Mouse (Mus musculus) neural tube, embryonic 11.5 days (tissue): ENCODE measurements around the gene Slc2a8. TPM values are rescaled to one million over a fixed set of nuclear protein-coding genes. Genes with fewer than 3 reads are reported as not detected.
"Not testable (repeated sequence)": the region's sequence is repeated elsewhere in the genome, so short reads cannot be mapped to it uniquely, and the experiment has no call there.

Experiments
- ATAC-seq: fragments of 200-750 bp; cut with Nextera tagmentation; 2 replicates; pipeline ENCODE4 v1.8.0; 2017; ENCODE audit warnings: moderate number of reproducible peaks, mild to moderate bottlenecking, moderate TSS enrichment, moderate library complexity; ENCODE audit not compliant: insufficient read depth, low FRiP score, low TSS enrichment
- DNase-seq: peaks from one replicate; pipeline ENCODE4 v3.0.0-alpha.2; 2015; ENCODE audit warnings: low spot score
- H3K27ac ChIP-seq: fragments of 300-500 bp; sonication (generic); 2 replicates; pipeline ENCODE4 v1.5.1; 2014; ENCODE audit warnings: low read depth, mild to moderate bottlenecking, low read length
- H3K27me3 ChIP-seq: fragments of 300-500 bp; sonication (generic); 2 replicates; pipeline ENCODE4 v1.6.1; 2014; ENCODE audit warnings: mild to moderate bottlenecking, low read length, mixed read lengths; ENCODE audit not compliant: control insufficient read depth, insufficient read depth
- H3K36me3 ChIP-seq: fragments of 300-500 bp; sonication (generic); 2 replicates; pipeline ENCODE4 v1.6.1; 2014; ENCODE audit warnings: mild to moderate bottlenecking, low read length, moderate library complexity, mixed read lengths; ENCODE audit not compliant: control insufficient read depth, insufficient read depth
- H3K4me1 ChIP-seq: fragments of 300-500 bp; sonication (generic); 2 replicates; pipeline ENCODE4 v1.6.1; 2014; ENCODE audit warnings: low read length, mixed read lengths; ENCODE audit not compliant: control insufficient read depth, insufficient read depth
- H3K4me2 ChIP-seq: fragments of 300-500 bp; sonication (generic); 2 replicates; pipeline ENCODE4 v1.6.1; 2014; ENCODE audit warnings: low read depth, mild to moderate bottlenecking, moderate library complexity
- H3K4me3 ChIP-seq: fragments of 300-500 bp; sonication (generic); 2 replicates; pipeline ENCODE4 v1.5.1; 2014; ENCODE audit warnings: low read depth, low read length
- H3K9ac ChIP-seq: fragments of 300-500 bp; sonication (generic); 2 replicates; pipeline ENCODE4 v1.6.1; 2014; ENCODE audit warnings: mild to moderate bottlenecking, low read length
- H3K9me3 ChIP-seq: fragments of 300-500 bp; sonication (generic); 2 replicates; pipeline ENCODE4 v1.6.1; 2016; ENCODE audit warnings: low read length; ENCODE audit not compliant: control insufficient read depth
- WGBS: fragments of 180-500 bp; shearing (Covaris S2); extraction: QIAGEN DNeasy Blood & Tissue Kit; methylation state at CpG from one replicate; pipeline ENCODE4 v1.1.7; 2014; 5-methylcytosine and 5-hydroxymethylcytosine counted together
- polyA plus RNA-seq: library from polyadenylated mRNA; unstranded; fragments of >200 nt; fragmentation: Nextera tagmentation; extraction: Ambion mirVana; gene quantifications from 2 replicates; pipeline ENCODE4 v1.2.1, GENCODE M21; 2014

The Slc2a8 gene
- 12.4 and 13.3 TPM in 2 replicates for polyA plus RNA-seq

DNA sequence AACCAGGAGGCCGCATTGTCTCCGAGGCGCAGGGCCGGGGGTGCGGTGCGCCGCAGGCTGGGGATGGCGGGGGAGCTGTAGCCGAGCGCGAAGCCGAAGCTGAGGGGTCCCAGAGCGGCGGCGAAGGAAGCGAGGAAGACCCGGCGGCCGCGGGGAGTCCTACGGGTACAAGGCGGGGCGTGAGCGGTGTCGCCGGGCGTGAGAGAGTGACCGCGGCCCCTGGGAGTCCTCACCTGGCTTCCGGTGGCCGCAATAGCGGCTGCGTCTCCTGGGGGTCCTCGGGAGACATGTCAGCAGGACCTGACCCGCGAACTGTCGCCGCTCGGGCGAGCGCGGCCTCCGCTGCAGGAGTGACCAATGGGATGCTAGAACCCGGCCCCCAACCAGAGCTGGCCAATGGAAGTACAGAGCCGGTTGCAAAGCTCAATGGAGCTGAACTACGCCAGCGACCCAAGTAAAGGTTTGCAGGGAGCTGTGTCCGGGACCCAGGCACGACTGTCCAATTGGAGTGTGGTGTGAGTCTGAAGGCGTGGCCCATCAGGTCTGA lies at the start of gene Slc2a8:
TSS of gene Slc2a8 (minus strand) at position 359 of the 547 bp plus-strand sequence.
- Histone ChIP-seq H3K4me2 (peak within 1 kb of the TSS; percentile 97), H3K9ac (peak within 1 kb of the TSS; percentile 64), H3K27me3 (no peaks in the 10 kb centered on the region), H3K4me3 (peak within 1 kb of the TSS; percentile 62), H3K4me1 (peaks cover 9% of the 10 kb centered on the region; the same call in 1 of the 2 replicates), H3K9me3 (no peaks in the 10 kb centered on the region), H3K36me3 (no peaks in the 10 kb centered on the region), H3K27ac (peak within 1 kb of the TSS; percentile 40; the same call in 1 of the 2 replicates)
- DNase-seq (peak; percentile 93), ATAC-seq (peak; percentile 97)
- WGBS, result under 1% methylated on average over 48 of the region's 50 CpGs

- no peak overlapping the region for H3K27ac ChIP-seq
- WGBS, result 89% methylated on average over 4 of the region's 4 CpGs
- no peaks in the 10 kb centered on the region for H3K4me1 ChIP-seq
- no peaks in the 10 kb centered on the region for H3K27me3 ChIP-seq
- H3K4me3 ChIP-seq, result no peak overlapping the region
- no peaks in the 10 kb centered on the region for H3K36me3 ChIP-seq
- DNase-seq (no peak), ATAC-seq (no peak)
- no peak overlapping the region for H3K4me2 ChIP-seq
- H3K9me3 ChIP-seq, result no peaks in the 10 kb centered on the region
- no peak overlapping the region for H3K9ac ChIP-seq
Observed at GRCm38 (mm10) chr2:33025040-33025439, 43.2 kb upstream of the Slc2a8 start.

DNA sequence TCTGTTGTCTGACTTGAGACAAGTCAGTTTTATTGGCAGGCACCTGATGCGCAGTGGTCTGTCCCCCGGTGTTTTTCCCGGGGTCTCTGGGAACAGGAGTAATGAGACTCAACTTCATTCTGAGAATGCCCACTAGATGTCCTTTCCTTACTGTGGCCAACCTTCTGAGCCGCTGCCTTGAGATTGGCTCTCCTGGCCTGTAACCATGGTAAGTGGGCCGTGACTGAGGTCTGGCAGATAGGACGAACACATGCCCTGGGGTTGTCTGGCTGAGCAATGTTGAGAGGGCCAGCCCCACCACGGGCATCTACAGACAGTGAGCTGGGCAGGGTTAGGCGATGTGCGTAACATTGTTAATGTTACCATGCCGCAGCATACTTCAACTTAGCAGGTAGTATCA lies 42.7 kb upstream of the Slc2a8 start:
- no peak for DNase-seq

DNA sequence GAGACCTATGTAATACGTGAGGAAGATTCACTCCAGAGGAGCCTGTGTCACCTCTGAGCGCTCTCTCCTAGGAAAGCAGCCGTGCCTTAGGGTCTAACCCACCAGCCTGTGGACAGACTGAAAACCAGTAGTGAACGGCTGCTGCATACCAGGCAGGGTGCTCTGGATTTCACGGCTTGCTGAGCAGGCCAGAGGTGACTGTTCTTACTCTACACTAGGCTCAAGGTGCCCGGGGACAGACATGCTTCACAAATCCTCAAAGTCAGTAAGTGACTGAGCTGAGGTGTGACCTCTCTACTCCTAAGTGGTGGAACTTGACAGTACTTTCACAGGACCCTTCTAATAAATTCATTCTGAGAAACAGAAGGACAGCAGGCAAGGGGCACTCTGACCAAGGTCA lies 41.0 kb upstream of the Slc2a8 start:
- ATAC-seq, result no peak
- no peak overlapping the region for H3K4me3 ChIP-seq
- WGBS, result 78% methylated on average over 6 of the region's 6 CpGs

More for the DNA sequence above, 42.7 kb upstream of the Slc2a8 start:
- Histone ChIP-seq H3K9ac (no peak overlapping the region), H3K4me2 (no peak overlapping the region), H3K36me3 (no peaks in the 10 kb centered on the region), H3K27ac (no peak overlapping the region), H3K4me3 (no peak overlapping the region), H3K4me1 (no peaks in the 10 kb centered on the region), H3K27me3 (no peaks in the 10 kb centered on the region), H3K9me3 (no peaks in the 10 kb centered on the region)
- no peak for ATAC-seq
- WGBS, result 75% methylated on average over 10 of the region's 10 CpGs

DNA sequence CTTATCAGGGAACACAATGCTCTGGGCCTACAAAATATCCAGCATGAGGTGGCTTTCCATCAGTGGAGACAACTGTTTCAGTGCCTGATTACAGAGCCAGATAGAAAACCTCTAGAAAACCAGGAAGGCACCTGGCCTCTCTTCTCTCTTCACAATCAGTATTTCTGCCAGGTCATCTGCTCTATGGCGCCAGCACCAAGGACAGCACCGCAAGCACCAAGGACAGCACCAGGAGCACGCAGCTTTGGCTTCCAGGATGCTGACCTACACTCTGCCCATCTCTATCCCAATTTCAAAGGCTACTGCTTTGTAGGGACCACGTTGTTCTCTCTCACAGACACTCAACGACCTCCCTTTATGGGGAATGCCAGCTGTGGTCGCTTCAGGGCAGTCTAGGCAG lies 36.1 kb upstream of the Slc2a8 start:
- 12% methylated on average over 6 of the region's 6 CpGs for WGBS
- DNase-seq, result peak; percentile 58

More for the DNA sequence above, 41.0 kb upstream of the Slc2a8 start:
- no peak overlapping the region for H3K9ac ChIP-seq
- no peaks in the 10 kb centered on the region for H3K9me3 ChIP-seq
- no peaks in the 10 kb centered on the region for H3K4me1 ChIP-seq
- DNase-seq, result no peak
- no peak overlapping the region for H3K4me2 ChIP-seq
- no peaks in the 10 kb centered on the region for H3K36me3 ChIP-seq
- H3K27ac ChIP-seq, result no peak overlapping the region
- H3K27me3 ChIP-seq, result no peaks in the 10 kb centered on the region

DNA sequence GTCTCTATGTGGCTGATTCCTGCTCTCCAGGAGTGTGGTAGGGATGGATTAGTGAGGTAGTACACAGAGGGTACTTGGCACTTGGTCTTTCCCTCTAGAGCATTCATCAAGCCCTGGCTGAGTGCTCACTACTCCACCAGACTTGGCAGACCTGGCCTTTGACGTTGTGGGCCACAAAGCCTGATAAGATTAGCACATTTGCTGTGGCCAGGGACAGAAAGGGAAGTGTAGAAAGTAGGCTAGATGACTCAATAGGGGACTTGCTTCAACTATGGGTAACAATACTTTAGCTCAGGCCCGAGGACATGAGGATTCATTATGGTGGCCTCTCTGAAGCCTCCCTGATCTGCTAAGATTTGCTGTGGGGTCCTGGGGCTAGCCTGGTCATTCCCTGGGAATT lies 35.3 kb upstream of the Slc2a8 start:
- DNase-seq (no peak), ATAC-seq (no peak)
- Histone ChIP-seq H3K4me3 (no peak overlapping the region), H3K36me3 (no peaks in the 10 kb centered on the region), H3K27ac (no peak overlapping the region), H3K9me3 (no peaks in the 10 kb centered on the region), H3K27me3 (no peaks in the 10 kb centered on the region), H3K4me1 (no peaks in the 10 kb centered on the region), H3K4me2 (no peak overlapping the region), H3K9ac (no peak overlapping the region)
- WGBS, result 82% methylated on average over 2 of the region's 2 CpGs

More for the DNA sequence above, 36.1 kb upstream of the Slc2a8 start:
- Histone ChIP-seq H3K27me3 (no peaks in the 10 kb centered on the region), H3K36me3 (no peaks in the 10 kb centered on the region), H3K4me2 (no peak overlapping the region), H3K27ac (no peak overlapping the region), H3K4me1 (no peaks in the 10 kb centered on the region), H3K9ac (no peak overlapping the region), H3K9me3 (no peaks in the 10 kb centered on the region), H3K4me3 (no peak overlapping the region)
- no peak for ATAC-seq

- no peak overlapping the region for H3K9ac ChIP-seq
- H3K27ac ChIP-seq, result no peak overlapping the region
- H3K4me2 ChIP-seq, result no peak overlapping the region
- H3K27me3 ChIP-seq, result no peaks in the 10 kb centered on the region
- DNase-seq, result no peak
- no peaks in the 10 kb centered on the region for H3K9me3 ChIP-seq
- 74% methylated on average over 5 of the region's 5 CpGs for WGBS
- no peak for ATAC-seq
- no peak overlapping the region for H3K4me3 ChIP-seq
- no peaks in the 10 kb centered on the region for H3K36me3 ChIP-seq
- H3K4me1 ChIP-seq, result no peaks in the 10 kb centered on the region
Observed at GRCm38 (mm10) chr2:33014877-33015276, 33.0 kb upstream of the Slc2a8 start.

DNA sequence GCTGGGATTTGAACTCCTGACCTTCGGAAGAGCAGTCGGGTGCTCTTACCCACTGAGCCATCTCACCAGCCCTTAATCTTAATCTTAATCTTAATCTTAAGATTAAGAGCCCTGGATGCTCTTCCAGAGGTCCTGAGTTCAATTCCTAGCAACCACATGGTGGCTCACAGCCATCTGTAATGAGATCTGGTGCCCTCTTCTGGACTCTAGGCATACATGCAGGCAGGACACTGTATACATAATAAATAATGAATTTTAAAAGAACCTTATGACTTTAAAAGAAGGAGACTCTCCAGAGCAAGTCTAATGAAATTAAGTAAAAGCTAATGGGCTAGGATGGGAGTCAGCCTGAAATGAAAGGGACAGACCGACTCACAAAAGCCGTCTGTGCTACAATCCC lies 27.2 kb upstream of the Slc2a8 start:
- H3K27ac ChIP-seq, H3K4me1 ChIP-seq, H3K4me2 ChIP-seq, DNase-seq, H3K9ac ChIP-seq, H3K27me3 ChIP-seq, H3K9me3 ChIP-seq, H3K4me3 ChIP-seq, ATAC-seq, H3K36me3 ChIP-seq: not testable (repeated sequence)
- 87% methylated on average over 4 of the region's 4 CpGs for WGBS

DNA sequence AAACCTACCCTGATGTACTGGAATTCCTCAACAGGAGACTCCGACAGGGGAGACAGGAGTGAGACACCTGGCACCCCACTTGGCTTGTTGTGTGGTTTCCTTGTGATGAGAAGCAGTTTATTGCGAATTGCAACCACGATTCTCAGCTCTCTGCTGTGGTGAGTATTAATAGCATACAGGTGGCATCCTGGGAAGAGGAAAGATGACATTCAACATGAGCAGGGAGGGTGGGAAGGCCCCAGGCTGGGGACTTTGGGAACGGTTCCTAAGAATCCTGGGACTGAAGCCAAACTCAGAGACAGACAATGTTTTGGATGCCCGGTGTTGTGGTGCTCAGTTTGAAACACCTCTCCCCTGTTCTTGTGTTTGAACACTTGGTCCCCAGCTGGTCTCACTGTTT lies 23.2 kb upstream of the Slc2a8 start:
- Histone ChIP-seq H3K4me2 (no peak overlapping the region), H3K9ac (no peak overlapping the region), H3K4me3 (no peak overlapping the region), H3K27ac (no peak overlapping the region), H3K4me1 (no peaks in the 10 kb centered on the region), H3K36me3 (no peaks in the 10 kb centered on the region), H3K9me3 (no peaks in the 10 kb centered on the region), H3K27me3 (no peaks in the 10 kb centered on the region)
- ATAC-seq (no peak), DNase-seq (no peak)
- 88% methylated on average over 5 of the region's 5 CpGs for WGBS
